Mouse (Mus musculus): ENCODE results near the gene Klhl29. TPM values are rescaled to one million over a fixed set of nuclear protein-coding genes. Genes with fewer than 3 reads are reported as not detected.

The Klhl29 gene
- polyA plus RNA-seq, 1 experiment from 2014 or later = 0.50 TPM

DNA sequence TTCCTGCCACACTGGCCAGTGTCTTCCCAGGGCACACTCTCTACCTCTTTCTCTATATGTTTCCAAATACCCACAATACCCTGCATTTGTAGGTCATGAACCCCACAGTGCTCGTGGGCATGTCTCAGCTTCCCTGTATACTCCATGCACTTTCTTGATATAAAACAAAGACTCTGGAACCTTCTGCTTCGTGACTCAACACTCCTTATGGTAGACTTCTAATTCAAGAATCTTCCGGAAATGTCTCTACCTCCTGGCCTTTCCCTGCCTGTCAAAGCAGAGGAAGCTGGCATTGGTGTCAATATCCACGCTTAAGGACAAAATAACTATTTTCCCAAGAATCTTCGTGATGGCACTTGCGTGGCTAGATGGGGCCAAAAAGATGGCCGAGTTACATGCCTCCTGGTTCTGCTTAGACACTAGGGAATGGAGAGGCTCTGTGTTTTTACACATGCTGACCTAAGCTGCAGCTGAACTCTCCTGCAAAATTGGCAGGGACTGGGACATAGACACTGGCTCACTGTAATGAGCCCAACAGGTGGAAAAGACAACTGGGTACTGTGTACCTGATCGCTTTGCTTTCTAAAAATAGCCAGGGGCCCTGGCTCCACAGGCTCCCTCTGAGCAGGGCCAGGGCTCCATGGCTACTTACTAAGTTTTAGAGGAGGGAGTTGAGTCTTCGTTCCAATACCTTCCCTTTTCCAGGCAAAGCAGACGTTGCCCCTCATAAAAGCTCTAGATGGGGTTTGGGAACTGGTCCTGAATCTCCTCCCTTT, 130.9 kb downstream of the Klhl29 start:
- WGBS = 79% methylated on average over 10 of the region's 10 CpGs
- no peaks in the 10 kb centered on the region for H3K9me3 ChIP-seq (ENCODE audit: control insufficient read depth, low read length)
- no peak for ATAC-seq (ENCODE audit: insufficient number of reproducible peaks, insufficient read depth, low FRiP score, low read depth)
- H3K4me2 ChIP-seq (ENCODE audit: low read length) = no peak overlapping the region
- H3K4me3 ChIP-seq (ENCODE audit: control insufficient read depth in 1 of 2, insufficient read depth in 1 of 2, low read depth in 1 of 2, low read length in 2 of 2) = no peak overlapping the region
- no peak overlapping the region for H3K9ac ChIP-seq (ENCODE audit: low read length)
- H3K27ac ChIP-seq (replicated peaks in 1 of 2; ENCODE audit: control insufficient read depth in 1 of 2, insufficient read depth in 1 of 2, low read depth in 2 of 2, low read length in 2 of 2) = no peak overlapping the region
- H3K4me1 ChIP-seq (ENCODE audit: control insufficient read depth in 2 of 2, insufficient read depth in 2 of 2, low read length in 2 of 2) = peaks cover 27 to 28% of the 10 kb centered on the region in 2 experiments
- H3K36me3 ChIP-seq (ENCODE audit: control insufficient read depth, insufficient read depth, low read length) = no peaks in the 10 kb centered on the region
- H3K27me3 ChIP-seq (ENCODE audit: control insufficient read depth, insufficient read depth, low read length) = no peaks in the 10 kb centered on the region

DNA sequence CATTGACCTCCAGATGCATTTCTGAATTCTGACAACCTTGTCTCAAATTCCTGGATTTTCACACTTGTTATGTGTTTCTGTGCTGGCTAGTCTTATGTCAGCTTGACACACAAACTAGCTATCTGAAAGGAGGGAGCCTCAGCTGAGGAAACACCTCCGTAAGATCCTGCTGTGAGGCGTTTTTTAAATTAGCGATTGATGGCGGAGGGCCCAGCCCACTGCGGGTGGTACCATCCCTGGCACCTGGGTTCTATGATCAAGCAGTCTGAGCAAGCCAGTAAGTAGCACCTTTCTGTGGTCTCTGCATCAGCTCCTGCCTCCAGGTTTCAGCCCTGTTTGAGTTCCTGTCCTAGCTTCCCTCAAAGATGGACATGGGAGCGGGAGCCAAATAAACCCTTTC, 131.6 kb downstream of the Klhl29 start:
- H3K4me3 ChIP-seq (ENCODE audit: control insufficient read depth in 1 of 2, insufficient read depth in 1 of 2, low read depth in 1 of 2, low read length in 2 of 2) = no peak overlapping the region
- no peak overlapping the region for H3K27ac ChIP-seq (replicated peaks in 1 of 2; ENCODE audit: control insufficient read depth in 1 of 2, insufficient read depth in 1 of 2, low read depth in 2 of 2, low read length in 2 of 2)
- no peaks in the 10 kb centered on the region for H3K27me3 ChIP-seq (ENCODE audit: control insufficient read depth, insufficient read depth, low read length)
- H3K9me3 ChIP-seq (ENCODE audit: control insufficient read depth, low read length) = no peaks in the 10 kb centered on the region
- H3K4me1 ChIP-seq (ENCODE audit: control insufficient read depth in 2 of 2, insufficient read depth in 2 of 2, low read length in 2 of 2) = peaks cover 32% of the 10 kb centered on the region in 2 experiments
- no peaks in the 10 kb centered on the region for H3K36me3 ChIP-seq (ENCODE audit: control insufficient read depth, insufficient read depth, low read length)
- no peak for ATAC-seq (ENCODE audit: insufficient number of reproducible peaks, insufficient read depth, low FRiP score, low read depth)
- WGBS = 82% methylated on average over 6 of the region's 6 CpGs
- H3K9ac ChIP-seq (ENCODE audit: low read length) = no peak overlapping the region
- no peak overlapping the region for H3K4me2 ChIP-seq (ENCODE audit: low read length)

DNA sequence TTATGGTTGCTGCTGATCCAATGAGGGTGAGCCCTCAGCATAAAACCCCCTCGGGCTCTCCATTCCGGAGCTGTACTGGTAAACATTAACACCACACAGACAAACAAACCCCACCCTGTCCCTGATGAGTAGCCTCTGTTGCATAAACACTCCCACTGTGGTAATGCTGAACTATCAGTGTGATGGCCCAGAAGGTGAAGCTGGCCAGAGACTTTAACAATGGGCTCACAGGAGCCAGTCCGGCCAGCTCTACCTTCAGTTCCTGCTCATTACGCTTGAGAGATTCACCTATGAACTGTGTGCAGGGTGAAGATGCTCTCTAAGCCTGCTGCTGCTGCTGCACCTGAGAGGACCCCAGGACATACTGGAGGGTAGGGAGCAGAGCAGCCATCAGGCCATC, 132.0 kb downstream of the Klhl29 start:
- H3K4me2 ChIP-seq (ENCODE audit: low read length) = no peak overlapping the region
- H3K9me3 ChIP-seq (ENCODE audit: control insufficient read depth, low read length) = no peaks in the 10 kb centered on the region
- no peak overlapping the region for H3K4me3 ChIP-seq (ENCODE audit: control insufficient read depth in 1 of 2, insufficient read depth in 1 of 2, low read depth in 1 of 2, low read length in 2 of 2)
- H3K4me1 ChIP-seq (ENCODE audit: control insufficient read depth in 2 of 2, insufficient read depth in 2 of 2, low read length in 2 of 2) = peaks cover 36 to 37% of the 10 kb centered on the region in 2 experiments
- no peaks in the 10 kb centered on the region for H3K36me3 ChIP-seq (ENCODE audit: control insufficient read depth, insufficient read depth, low read length)
- H3K27ac ChIP-seq (replicated peaks in 1 of 2; ENCODE audit: control insufficient read depth in 1 of 2, insufficient read depth in 1 of 2, low read depth in 2 of 2, low read length in 2 of 2) = no peak overlapping the region
- WGBS = 71% methylated on average over 4 of the region's 4 CpGs
- no peak for ATAC-seq (ENCODE audit: insufficient number of reproducible peaks, insufficient read depth, low FRiP score, low read depth)
- H3K9ac ChIP-seq (ENCODE audit: low read length) = no peak overlapping the region
- H3K27me3 ChIP-seq (ENCODE audit: control insufficient read depth, insufficient read depth, low read length) = no peaks in the 10 kb centered on the region

DNA sequence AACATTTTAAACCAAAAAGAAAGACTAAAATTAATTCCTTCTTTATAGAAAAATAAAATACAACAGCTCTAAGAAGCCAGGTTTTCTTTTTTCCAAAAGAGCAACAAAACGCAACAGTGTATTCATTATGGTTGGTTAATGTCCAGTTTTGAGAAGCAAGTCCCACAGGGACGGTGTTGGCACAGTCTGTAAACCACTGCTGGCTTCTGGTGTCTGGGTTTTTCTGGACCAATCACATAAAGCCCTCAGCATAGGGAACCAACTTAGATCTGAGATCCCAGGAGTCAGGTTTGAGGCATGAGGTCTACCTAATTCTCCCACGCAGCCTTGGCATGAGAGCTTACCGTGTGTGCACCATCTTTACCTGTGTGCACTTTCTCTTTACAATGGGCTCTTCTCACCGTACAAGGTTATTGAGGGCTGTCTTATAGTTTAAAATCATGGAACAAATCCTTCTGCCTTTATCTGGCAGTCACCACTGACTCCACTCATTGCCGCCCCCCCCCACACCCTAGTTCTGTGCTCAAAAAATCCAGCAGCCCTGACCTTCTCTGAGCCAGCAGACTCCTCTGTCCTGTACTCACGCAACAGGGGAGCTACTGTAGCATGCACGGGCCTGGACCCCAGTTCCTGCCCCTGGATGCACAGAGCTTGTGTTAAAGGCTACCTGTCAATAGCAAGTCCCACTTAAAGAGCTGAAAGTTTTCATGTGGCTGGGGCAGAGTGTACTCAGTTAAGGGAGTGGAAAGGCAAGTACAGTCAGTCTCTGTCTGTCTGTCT, 132.7 kb downstream of the Klhl29 start:
- Histone ChIP-seq H3K36me3 (ENCODE audit: control insufficient read depth, insufficient read depth, low read length) (no peaks in the 10 kb centered on the region), H3K9me3 (ENCODE audit: control insufficient read depth, low read length) (no peaks in the 10 kb centered on the region), H3K27me3 (ENCODE audit: control insufficient read depth, insufficient read depth, low read length) (no peaks in the 10 kb centered on the region), H3K9ac (ENCODE audit: low read length) (no peak overlapping the region), H3K4me2 (ENCODE audit: low read length) (no peak overlapping the region), H3K4me3 (ENCODE audit: control insufficient read depth in 1 of 2, insufficient read depth in 1 of 2, low read depth in 1 of 2, low read length in 2 of 2) (no peak overlapping the region), H3K4me1 (ENCODE audit: control insufficient read depth in 2 of 2, insufficient read depth in 2 of 2, low read length in 2 of 2) (peaks cover 38 to 39% of the 10 kb centered on the region in 2 experiments), H3K27ac (replicated peaks in 1 of 2; ENCODE audit: control insufficient read depth in 1 of 2, insufficient read depth in 1 of 2, low read depth in 2 of 2, low read length in 2 of 2) (no peak overlapping the region)
- 84% methylated on average over 8 of the region's 8 CpGs for WGBS
- no peak for ATAC-seq (ENCODE audit: insufficient number of reproducible peaks, insufficient read depth, low FRiP score, low read depth)

DNA sequence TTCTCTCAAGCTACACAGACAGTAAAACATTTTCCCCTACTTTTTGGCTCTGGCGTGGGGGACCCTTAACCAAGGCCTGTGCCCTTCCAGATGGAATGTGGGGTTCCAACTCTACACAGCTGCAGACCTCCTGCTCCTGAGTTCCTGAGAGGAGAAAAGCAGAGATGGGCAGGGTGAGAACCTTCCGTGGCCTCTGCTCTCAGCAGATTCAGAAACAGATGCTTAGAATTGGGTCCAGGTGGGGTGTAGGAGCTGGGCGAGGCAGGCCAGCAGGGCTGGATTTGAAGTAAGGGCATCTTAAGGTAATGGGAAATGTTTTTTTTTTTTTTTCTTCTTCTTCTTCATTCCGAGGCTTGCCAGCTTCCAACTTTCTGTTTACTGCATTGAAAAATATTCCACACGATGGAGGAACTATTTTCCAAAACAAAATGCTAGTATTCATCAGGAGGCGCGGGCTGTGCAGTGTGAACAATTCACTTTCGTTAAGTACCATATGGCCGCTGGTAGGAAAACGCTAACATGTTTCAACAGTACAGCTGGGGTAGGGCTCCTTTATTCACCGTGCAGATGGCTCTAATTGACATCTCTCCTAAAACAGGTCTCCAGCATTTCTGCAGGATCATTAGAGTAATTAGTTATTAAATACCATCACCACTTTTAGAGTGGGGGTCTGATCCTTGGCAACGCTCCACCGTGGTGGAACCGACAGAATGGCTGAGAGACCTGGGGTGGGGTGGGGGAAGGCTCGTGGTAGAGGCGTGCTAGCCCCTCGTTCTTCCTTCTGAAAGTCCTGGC, 135.8 kb downstream of the Klhl29 start:
- 90% methylated on average over 17 of the region's 17 CpGs for WGBS
- no peaks in the 10 kb centered on the region for H3K36me3 ChIP-seq (ENCODE audit: control insufficient read depth, insufficient read depth, low read length)

DNA sequence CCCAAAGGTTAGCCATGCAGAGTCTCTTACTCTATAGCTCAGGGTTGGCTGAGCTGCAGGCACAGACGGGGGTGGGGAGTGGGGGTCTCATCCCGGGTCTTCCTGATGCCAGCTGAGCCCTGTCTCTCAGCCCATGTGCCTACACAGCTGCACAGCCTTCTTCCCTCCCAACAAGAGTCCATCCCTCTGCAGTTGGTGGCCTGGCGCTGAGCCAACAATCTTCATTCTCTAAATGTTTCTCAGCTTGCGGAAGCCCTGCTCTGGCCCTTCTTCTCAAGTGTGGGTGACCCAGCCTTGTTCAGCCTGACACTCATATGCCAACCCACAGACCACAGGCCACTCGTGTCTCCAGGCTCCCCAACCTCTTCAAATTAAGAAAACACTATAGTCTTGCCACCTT, 138.4 kb downstream of the Klhl29 start:
- no peaks in the 10 kb centered on the region for H3K36me3 ChIP-seq (ENCODE audit: control insufficient read depth, insufficient read depth, low read length)
- H3K9me3 ChIP-seq (ENCODE audit: control insufficient read depth, low read length) = no peaks in the 10 kb centered on the region
- peaks cover 24 to 25% of the 10 kb centered on the region in 2 experiments for H3K4me1 ChIP-seq (ENCODE audit: control insufficient read depth in 2 of 2, insufficient read depth in 2 of 2, low read length in 2 of 2)
- ATAC-seq (ENCODE audit: insufficient number of reproducible peaks, insufficient read depth, low FRiP score, low read depth) = peak; percentile 44; the same call in 1 of the 2 replicates
- no peaks in the 10 kb centered on the region for H3K27me3 ChIP-seq (ENCODE audit: control insufficient read depth, insufficient read depth, low read length)
- H3K27ac ChIP-seq (replicated peaks in 1 of 2; ENCODE audit: control insufficient read depth in 1 of 2, insufficient read depth in 1 of 2, low read depth in 2 of 2, low read length in 2 of 2) = peak overlapping the region; percentile 0 to 4; a peak in 2 of 4 replicates
- WGBS = 32% methylated on average over 5 of the region's 5 CpGs
- no peak overlapping the region for H3K9ac ChIP-seq (ENCODE audit: low read length)
- no peak overlapping the region for H3K4me2 ChIP-seq (ENCODE audit: low read length)
- H3K4me3 ChIP-seq (ENCODE audit: control insufficient read depth in 1 of 2, insufficient read depth in 1 of 2, low read depth in 1 of 2, low read length in 2 of 2) = no peak overlapping the region

More for the DNA sequence above, 135.8 kb downstream of the Klhl29 start:
- no peaks in the 10 kb centered on the region for H3K9me3 ChIP-seq (ENCODE audit: control insufficient read depth, low read length)
- no peaks in the 10 kb centered on the region for H3K27me3 ChIP-seq (ENCODE audit: control insufficient read depth, insufficient read depth, low read length)
- H3K4me2 ChIP-seq (ENCODE audit: low read length) = no peak overlapping the region
- H3K9ac ChIP-seq (ENCODE audit: low read length) = no peak overlapping the region
- ATAC-seq (ENCODE audit: insufficient number of reproducible peaks, insufficient read depth, low FRiP score, low read depth) = no peak
- H3K4me3 ChIP-seq (ENCODE audit: control insufficient read depth in 1 of 2, insufficient read depth in 1 of 2, low read depth in 1 of 2, low read length in 2 of 2) = no peak overlapping the region
- H3K4me1 ChIP-seq (ENCODE audit: control insufficient read depth in 2 of 2, insufficient read depth in 2 of 2, low read length in 2 of 2) = peaks cover 24 to 26% of the 10 kb centered on the region in 2 experiments
- H3K27ac ChIP-seq (replicated peaks in 1 of 2; ENCODE audit: control insufficient read depth in 1 of 2, insufficient read depth in 1 of 2, low read depth in 2 of 2, low read length in 2 of 2) = no peak overlapping the region

DNA sequence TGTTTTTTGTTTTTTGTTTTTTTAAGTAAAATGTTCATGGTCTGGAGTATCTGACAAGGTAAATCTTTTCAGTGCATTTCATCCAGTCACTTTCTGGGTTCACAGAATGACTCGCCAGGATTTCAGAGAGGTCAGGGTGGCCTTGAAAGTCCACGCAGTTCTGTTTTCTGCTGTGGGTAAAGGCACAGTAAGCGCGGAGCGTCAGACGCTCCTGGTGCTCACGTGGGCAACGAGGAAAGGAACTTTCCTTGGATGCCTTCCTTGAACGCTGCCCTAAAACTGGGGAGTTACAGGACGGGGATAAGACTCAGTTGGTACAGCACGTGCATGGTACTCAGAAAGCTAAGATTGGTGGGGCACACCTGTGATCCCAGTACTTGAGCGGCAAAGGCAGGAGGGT, 139.9 kb downstream of the Klhl29 start:
- H3K9me3 ChIP-seq (ENCODE audit: control insufficient read depth, low read length) = no peaks in the 10 kb centered on the region
- no peak overlapping the region for H3K4me3 ChIP-seq (ENCODE audit: control insufficient read depth in 1 of 2, insufficient read depth in 1 of 2, low read depth in 1 of 2, low read length in 2 of 2)
- WGBS = 81% methylated on average over 12 of the region's 12 CpGs
- no peaks in the 10 kb centered on the region for H3K27me3 ChIP-seq (ENCODE audit: control insufficient read depth, insufficient read depth, low read length)
- no peak overlapping the region for H3K4me2 ChIP-seq (ENCODE audit: low read length)
- H3K4me1 ChIP-seq (ENCODE audit: control insufficient read depth in 2 of 2, insufficient read depth in 2 of 2, low read length in 2 of 2) = peaks cover 24 to 25% of the 10 kb centered on the region in 2 experiments
- no peak overlapping the region for H3K9ac ChIP-seq (ENCODE audit: low read length)
- no peak overlapping the region for H3K27ac ChIP-seq (replicated peaks in 1 of 2; ENCODE audit: control insufficient read depth in 1 of 2, insufficient read depth in 1 of 2, low read depth in 2 of 2, low read length in 2 of 2)
- ATAC-seq (ENCODE audit: insufficient number of reproducible peaks, insufficient read depth, low FRiP score, low read depth) = no peak
- H3K36me3 ChIP-seq (ENCODE audit: control insufficient read depth, insufficient read depth, low read length) = no peaks in the 10 kb centered on the region
